Mouse (Mus musculus) lung, postnatal 14 days (tissue): ENCODE measurements around the gene Txnip.
A peak's percentile ranks its signal among the peaks of the same experiment; 100 is the strongest.
"Not testable (repeated sequence)": the region's sequence is repeated elsewhere in the genome, so short reads cannot be mapped to it uniquely, and the experiment has no call there.

Experiments
- DNase-seq: peaks from one replicate; pipeline ENCODE4 v3.0.0; 2021

Txnip gene

DNA sequence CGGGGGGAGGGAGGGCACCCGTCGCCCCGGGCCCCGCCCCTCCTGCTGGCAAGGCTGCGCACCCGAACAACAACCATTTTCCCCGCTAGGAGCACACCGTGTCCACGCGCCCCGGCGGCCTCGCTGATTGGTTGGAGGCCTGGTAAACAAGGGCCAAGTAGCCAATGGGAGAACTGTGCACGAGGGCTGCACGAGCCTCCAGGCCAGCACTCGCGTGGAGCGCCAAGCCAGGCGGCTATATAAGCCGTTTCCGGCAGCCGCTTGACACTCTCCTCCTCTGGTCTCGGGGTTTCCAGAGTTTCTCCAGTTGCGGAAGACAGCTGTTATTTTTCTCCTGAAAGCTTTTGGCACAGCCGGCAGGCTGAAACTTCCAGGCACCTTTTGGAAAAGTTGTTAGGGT, at the start of gene Txnip:
Txnip (plus strand) TSS at position 264 of the 400 bp plus-strand sequence.
- DNase-seq = peak; percentile 100

DNA sequence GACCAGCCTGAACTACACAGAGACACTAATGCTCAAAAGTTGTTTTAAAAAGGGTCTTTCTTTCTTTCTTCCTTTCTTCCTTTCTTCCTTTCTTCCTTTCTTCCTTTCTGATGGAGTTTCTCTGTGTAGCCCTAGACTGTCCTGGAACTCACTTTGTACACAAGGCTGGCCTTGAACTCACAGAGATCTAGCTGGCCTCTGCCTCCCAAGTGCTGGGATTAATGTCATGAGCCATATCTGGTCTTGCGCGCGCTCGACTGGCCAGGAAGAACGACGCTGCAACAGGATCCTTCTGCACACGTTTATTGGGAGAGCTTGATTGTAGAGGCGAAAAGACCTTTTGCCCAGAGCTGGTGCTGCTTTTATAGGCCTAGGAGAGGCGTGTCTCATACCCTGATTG, 49.8 kb upstream of the Txnip start:
- DNase-seq = not testable (repeated sequence)

DNA sequence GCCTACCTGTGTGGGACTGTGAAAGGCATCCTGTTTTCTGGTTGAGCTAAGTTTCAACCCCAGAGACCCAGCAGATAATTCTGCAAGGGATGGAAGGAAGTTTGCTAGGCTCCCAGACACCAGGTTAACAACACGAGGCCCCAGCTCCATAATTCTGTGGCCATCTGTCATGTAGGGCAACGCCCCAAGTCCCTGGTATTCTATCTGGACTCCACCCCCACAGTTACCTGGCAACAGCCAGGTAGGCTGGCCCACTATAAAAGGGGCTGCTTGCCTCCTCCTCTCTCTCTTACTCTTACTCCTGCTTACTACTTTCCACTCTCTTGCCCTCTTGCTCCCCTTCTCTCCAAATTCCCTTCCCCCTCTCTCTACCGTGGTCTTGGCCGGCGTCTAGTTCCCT, 37.6 kb upstream of the Txnip start:
- DNase-seq = no peak

DNA sequence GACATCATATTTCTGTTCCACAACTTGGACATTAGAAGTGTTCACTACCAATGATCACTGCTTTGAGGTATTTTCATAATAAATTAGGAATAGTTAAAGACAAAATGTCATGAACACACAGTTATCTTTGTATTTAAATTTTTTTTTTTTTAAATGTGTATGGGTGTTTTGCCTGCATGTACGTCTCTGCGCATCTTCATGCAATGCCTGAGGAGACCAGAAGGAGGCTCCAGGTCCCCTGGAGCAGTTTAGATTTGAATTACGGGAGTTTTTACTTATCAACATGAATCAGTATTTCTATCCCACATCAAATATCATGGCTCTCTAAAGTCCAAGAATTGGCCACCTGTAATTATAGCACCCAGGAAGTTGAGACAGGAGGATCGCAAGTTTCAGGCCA, 35.6 kb upstream of the Txnip start:
- no peak for DNase-seq

DNA sequence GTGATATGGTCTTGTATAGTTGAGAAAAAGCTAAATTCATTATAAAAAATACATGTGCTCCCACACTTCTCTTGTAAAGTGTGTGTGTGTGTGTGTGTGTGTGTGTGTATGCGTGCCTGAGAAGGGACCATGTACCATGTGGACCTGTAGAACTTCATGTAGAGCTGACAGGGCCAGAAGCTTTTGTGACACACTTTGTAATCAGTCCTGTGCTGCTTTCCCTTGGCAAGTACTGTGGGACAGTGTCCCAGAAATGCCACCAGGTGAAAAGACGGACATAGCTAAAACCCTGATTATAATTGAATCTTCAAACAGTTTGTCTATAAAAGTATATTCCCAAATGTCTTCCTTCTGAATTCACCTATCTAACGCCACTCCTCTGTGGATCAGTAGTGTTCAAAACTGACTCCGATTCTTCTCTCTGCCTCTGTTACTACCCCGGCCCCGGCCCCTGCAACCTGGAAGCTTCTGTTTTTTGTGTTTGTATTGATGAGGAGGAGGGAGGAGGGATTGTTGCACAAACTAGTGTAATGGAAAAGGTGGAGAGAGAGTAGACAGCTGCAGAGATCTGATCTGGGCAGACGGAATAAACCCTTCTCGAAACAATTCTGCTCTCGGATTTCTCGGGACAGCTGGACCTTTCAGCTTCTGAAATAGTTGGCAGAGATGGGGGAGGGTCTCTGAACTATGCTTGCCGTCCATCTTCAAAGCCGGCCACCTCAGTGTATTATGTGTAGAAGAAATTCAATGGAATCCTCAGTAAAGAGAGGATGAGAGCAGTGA, 33.5 kb upstream of the Txnip start:
- no peak for DNase-seq

DNA sequence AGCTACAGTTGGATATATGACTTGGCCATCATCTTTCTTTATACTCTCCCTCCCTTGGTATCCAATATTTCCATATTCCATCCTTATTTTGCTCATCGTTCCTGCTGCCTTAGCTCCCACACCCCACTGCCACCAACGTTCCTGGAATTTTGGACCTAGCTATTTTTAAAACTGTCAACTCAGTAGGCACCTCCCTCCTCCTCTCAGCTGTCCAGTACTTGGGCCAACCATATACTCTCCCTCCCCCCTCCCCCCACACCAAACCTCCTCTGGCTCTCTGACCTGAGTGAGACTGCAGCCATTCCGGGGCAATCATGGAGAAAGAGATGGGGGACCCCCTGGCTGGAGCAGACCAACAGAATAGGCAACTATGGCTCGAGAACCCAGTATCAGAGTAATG, 32.8 kb upstream of the Txnip start, which contains the start of gene Hfe2:
Hfe2 (plus strand) TSS at position 259 of the 400 bp plus-strand sequence.
- no peak for DNase-seq

DNA sequence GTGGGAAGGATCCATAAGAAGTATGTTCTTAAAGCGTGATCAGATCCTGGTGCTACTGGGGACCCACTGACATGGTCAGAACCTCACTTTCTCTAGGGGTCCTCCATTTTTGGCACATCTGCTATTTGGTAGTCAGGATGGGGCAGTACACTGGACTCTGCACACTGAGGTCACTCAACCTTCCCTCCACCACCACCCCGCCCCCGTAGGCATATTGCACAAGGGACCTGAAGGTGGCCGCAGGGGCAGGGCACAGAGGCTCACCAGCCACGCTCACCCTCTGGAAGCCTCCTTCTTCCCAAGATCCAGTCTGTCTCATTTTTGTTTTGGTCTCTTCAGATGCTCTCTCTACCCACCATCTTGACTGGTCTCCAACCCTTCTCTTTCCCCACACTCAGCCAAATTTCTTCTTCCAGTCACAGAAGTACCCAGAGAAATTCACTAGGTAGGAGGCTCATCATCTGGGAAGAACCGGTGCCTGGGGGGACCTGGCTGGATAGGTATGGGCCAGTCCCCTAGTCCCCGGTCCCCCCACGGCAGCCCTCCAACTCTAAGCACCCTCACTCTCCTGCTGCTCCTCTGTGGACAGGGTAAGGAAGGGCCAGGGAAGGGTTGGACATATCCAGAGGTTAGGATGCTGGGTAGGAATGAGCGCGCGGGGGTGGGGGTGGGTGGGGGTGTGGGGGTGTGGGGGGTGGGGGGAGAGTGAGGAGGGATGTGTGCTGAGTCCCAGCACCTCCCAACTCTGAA, 31.6 kb upstream of the Txnip start:
- DNase-seq = no peak

DNA sequence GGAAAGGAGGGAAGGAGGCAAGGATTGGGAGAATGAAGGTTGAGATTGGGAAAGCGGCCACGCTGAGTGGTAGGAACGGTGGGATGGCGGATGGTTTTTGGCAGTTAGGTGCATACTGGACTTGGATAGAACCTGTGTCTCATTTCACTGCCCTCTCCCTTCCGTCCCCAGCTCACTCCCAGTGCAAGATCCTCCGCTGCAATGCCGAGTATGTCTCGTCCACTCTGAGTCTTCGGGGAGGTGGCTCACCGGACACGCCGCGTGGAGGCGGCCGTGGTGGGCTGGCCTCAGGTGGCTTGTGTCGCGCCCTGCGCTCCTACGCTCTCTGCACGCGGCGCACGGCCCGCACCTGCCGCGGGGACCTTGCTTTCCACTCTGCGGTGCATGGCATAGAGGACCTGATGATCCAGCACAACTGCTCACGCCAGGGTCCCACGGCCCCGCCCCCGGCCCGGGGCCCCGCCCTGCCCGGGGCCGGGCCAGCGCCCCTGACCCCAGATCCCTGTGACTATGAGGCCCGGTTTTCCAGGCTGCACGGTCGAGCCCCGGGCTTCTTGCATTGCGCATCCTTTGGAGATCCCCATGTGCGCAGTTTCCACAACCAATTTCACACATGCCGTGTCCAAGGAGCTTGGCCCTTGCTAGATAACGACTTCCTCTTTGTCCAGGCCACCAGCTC, 30.8 kb upstream of the Txnip start:
- DNase-seq = no peak

DNA sequence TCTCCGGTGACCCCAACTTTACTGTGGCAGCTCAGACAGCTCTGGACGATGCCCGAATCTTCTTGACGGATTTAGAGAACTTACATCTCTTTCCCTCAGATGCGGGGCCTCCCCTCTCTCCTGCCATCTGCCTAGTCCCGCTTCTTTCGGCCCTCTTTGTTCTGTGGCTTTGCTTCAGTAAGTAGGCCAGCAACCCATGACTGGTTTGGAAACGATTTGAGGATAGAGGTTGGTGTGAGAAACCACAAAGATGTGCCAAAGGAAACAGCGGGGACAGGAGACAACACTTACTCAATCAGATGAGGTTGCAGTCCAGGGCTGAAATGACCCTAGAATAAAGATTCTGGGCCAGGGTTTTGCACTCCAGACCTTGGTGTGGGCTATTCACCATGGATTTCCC, 29.3 kb upstream of the Txnip start:
- no peak for DNase-seq

DNA sequence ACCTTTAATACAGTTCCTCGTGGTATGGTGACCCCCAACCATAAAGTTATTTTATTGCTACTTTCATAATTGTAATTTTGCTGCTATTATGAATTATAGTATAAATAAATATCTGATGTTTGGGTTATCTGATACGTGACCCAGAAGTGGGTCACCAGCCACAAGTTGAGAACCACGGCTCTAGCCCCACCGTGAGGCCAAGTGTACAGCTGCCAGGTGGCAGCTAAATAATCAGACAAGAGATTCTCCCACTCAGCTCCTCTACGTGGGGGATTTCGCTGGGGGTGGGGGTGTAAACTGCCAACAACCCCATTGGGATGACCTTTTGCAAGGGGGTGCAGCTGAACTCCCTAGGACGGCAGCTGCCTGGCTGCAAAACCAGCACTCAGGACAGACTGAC, 25.7 kb upstream of the Txnip start:
- no peak for DNase-seq

DNA sequence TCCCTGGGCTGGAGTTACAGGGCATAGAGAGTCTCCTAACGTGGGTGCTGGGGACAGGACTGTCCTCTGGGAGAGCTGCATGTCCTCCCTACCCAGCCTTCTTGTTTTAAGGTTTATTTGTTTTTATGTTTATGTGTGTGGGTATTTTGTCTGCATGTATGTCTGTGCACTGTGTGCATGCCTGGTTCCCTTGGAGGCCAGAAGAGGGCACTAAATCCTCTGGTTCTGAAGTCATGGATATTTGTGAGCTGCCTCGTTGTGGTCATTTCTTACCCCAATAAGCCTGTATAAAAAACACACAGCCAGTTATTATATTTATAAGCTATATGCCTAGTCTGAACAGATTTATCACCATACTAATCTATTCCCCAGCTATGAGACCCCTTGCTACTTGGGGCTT, 23.5 kb upstream of the Txnip start:
- DNase-seq = no peak

DNA sequence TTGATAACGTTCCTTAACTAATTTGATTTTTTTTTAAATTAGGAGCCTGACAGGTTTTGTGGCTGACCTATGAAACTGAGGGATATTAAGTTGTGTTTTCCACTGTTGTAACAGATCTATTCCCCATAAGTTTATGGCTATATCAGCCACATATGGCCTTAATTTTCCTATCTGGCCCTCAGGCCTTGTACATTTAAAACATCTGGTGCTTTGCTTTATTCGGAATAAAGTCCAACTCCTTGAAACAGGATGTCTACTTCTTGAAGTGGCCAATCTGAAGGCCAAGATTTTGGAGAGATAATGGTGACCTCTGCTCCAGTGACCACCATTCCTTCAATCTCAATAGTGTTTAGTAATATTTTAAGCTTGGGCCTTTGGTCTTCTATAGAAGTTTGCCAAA, 18.4 kb upstream of the Txnip start:
- DNase-seq = no peak

DNA sequence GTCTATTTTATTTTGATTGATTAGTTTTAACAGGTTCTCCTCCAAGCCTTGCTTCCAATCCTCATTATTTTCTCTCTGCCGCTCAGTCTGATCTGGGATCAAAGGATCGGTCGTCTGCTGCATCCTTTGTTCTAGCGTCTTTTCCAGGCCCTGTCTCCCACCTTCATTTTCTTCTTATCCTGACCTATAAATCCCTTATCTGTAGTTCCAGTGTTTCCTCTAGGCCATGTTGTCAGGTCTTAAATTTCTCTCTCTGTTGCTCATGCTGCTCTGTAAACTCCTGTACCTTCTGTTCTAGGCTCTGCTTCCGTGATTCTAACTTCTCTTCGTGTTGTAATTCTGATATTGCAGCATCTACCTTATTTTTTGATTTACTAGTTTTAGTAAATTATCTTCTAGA, 17.0 kb upstream of the Txnip start:
- DNase-seq = no peak

DNA sequence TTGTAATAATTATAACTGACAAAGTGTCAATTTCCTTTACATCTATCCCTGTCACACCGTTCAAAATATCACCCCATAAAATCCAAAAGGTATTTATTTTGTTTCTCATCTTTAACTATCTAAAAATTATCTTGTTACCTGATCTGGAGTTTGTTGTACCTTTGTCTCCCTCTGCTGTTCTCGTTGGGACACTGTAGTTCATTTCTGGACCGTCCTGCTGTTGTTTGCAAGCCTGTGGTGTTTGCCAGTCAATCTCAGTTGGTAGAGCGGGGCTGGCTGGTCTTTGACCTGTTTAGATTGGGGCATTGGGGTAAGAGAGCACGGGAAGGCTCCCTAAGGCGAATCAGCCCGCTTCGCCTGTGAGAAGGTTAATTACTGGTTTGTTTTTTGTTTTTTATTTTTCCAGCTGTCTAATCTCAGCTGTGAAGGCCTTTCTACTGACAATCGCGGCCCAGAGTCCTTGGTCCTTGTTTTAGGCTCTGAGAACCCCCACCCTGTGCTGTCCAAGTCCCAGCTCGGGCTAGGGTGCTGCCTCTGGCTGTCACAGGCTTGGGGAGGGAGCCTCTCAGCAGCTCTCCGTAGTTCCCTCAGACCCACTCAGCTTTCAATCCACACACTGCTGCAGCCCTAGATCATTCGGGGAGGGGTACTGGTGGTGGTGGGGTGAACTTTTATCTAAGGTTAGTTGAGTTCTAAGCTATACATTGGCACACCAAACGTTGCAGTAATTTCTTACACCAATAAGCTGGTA, 16.3 kb upstream of the Txnip start:
- DNase-seq = no peak

DNA sequence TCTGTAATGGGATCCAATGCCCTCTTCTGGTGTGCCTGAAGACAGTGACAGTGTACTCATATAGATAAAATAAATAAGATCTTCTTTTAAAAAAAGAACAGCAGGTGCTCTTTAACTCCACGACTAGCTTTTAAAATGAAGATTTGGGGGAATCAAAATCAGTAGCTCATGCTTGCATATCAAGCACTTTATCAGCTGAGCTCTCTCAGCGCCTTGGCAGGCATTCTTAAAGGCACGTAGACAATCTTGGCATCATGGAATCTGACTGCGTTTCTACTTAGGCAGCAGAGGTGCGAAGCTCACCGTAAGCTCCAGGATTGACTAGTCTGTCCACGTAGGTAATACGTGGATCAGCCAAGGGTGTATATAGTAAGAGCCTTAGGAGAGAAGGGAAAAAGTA, 15.2 kb upstream of the Txnip start:
- no peak for DNase-seq

DNA sequence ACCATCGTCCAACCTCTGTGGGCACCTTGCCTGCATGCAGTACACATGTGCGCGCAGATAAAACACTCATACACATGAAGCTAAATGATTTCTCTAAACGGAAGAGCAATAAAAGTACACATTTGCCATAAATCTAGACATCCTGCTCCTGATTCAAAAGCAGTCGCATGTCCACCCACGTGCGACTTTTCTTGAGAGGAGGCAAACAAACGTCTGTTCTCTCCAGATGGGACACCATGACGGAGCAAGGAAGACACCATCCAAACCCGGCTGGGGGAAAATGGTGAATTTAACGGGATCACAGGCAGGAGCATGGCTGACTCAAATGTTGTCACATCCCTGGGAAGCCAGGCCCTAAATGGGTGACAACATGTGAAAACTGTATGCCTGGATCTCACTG, 14.4 kb upstream of the Txnip start:
- DNase-seq = no peak

DNA sequence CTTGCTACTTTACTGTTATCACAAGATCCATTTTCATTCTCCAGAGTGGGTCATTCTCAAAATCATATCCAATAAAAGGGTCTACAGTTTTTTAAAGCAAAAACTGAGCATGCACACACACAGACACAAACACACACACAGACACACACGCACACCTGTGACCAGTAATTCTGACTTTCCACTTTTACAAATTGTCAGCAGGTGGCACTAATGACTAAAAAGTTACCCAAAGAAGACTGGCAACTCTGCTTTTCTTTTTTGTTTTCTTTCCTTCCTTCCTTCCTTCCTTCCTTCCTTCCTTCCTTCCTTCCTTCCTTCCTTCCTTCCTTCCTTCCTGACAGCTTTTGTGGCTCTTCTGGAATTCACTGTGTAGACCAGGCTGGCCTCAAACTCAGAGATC, 12.2 kb upstream of the Txnip start:
- no peak for DNase-seq

DNA sequence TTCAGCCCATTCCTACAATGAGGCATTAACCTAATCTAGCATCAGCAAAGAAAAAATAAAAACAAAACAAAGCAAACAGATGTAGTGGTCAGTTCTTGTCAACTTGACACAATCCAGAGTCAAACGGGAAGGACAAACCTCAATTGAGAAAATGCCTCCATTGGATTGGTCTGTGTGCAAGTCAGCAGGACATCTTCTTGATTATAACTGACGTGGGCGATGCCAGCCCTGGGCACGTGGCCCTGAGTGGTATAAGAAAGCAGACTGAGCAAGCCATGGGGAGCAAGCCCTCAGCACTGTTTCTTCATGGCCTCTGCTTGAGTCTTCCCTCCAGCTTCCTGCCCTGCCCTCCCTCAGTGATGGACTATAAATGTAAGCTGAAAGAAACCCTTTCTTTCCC, 10.9 kb upstream of the Txnip start:
- DNase-seq = no peak

DNA sequence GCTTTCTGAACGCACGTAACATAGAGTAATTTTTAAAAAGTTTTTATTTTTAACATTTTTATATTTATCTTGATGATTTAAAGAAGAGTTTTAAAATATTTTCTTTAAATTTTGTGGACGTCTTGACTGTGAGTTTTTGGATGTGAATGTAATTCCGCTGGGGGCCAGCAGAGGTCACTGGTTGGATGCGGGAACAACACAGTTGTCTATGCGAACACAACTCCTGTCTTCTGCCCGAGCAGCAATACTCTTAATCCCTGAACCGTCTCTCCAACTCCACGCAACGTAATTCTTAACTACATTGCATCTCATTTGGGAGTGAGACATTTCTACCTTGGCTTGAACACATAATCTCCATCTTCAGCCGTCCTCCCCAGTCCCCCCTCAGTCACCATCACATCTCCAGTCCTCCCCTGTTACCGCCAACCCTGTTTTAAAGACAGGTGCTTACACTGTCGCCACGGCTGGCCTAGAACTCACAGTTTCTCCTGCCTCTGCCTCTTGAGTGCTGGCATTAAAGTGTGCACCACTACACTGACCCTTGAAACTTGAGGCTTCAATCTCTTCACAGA, 10.3 kb upstream of the Txnip start:
- peak; percentile 90 for DNase-seq

DNA sequence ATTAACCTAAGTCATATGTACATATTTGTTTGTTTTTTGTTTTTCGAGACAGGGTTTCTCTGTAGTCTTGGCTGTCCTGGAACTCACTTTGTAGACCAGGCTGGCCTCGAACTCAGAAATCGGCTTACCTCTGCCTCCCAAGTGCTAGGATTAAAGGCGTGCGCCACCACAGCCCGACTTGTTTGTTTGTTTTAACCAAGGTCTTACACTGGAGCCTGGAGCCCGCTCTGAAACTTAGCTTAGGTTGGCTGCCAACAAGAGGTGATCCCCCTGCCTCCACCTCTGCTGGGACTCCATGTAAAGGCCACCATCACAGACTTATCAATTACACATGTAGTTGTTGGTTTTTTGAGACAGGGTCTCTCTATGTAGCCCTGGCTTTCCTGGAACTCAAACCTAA, 8.9 kb upstream of the Txnip start:
- no peak for DNase-seq

DNA sequence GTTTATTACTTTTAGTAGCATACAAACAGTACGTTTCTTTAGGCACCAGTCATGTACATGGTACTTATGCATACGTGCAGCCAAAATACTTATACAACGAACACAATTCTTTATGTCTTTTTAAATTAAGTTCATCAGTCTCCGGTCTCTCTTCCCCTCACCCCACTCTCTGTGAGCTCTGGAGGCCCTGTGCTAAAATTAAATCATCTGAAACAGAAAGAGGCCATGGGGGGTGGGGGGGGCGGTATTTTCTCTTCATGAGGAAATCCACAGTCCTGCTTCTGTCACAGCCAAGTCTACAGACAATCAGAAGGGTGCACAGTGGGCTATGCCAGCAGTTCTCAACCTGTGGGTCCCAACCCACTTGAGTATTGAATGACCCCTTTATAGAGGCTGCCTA, 8.4 kb upstream of the Txnip start:
- DNase-seq = no peak

DNA sequence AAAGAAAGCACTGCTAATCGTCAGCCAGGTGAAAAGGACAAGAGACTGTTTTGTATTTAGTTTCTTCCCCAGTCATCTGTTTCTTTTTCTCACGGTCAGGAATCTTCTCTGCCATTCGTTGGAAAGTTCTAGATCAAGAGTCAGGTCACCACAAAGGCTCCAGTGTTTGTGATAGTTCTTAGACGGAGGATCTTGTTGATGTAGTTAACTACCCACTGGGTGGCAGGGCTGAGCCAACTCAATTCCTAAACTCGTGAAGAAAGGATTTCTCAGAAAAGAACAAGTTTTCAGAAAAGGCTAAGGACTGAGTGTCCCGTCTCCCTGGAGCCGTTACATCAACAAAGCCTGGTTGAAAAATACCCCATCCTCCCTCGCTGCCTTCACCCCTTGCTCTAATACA, 6.6 kb upstream of the Txnip start:
- peak; percentile 77 for DNase-seq

DNA sequence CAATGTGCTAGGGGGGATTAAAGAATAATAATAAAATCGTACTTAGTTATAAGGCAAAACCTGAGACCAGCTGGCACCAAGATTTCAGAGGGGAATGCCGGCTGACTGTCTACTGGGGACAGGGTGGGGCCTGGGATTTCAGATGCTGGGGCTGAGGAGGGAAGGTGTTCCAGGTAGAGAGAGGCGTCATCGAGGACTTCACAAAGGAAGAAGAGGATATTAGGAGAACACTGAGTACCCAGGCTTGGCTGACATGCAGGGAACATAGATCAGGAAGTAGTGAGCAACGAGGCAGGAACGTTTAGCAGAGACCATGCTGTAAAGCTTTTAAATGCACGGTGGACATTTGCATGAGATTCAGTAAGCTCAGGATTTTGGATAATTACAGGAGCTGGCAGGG, 5.9 kb upstream of the Txnip start:
- DNase-seq = no peak
